Mouse (Mus musculus): ENCODE data around the gene Myh9. TPM values are rescaled to one million over a fixed set of nuclear protein-coding genes. Genes with fewer than 3 reads are reported as not detected.
"Not testable (repeated sequence)": the region's sequence is repeated elsewhere in the genome, so short reads cannot be mapped to it uniquely, and the experiment has no call there.

Gene Myh9
- polyA plus RNA-seq, 1 experiment = 64.1 TPM

DNA sequence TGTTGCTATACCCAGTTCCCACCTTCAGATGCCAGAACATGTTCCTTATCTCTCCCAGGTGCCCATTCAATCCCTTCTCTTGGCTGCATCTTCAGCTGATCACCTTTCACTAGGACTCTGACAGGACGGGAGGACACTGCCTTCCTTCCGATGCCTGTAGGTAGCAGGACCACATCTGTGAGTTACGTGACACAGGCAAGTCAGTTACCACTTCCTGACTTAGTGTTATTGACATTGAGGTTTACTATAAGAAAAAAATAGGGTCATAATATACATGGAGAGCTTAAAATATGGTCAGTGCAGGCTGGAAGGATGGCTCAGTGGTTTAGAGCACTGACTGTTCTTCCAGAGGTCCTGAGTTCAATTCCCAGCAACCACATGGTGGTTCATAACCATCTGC is 120.5 kb downstream of the Myh9 start:
- not testable (repeated sequence) for H3K27ac ChIP-seq (ENCODE audit: insufficient read depth, low read depth, low read length); H3K4me1 ChIP-seq (ENCODE audit: control insufficient read depth, insufficient read depth, low read length); H3K4me3 ChIP-seq (ENCODE audit: insufficient read depth, low read depth, low read length); H3K27me3 ChIP-seq (replicated peaks; ENCODE audit: control insufficient read depth, insufficient read depth, low read length); H3K36me3 ChIP-seq (ENCODE audit: control insufficient read depth, insufficient read depth, low read length); DNase-seq
- no CpG with 5 or more reads among the region's 3 CpGs for WGBS

DNA sequence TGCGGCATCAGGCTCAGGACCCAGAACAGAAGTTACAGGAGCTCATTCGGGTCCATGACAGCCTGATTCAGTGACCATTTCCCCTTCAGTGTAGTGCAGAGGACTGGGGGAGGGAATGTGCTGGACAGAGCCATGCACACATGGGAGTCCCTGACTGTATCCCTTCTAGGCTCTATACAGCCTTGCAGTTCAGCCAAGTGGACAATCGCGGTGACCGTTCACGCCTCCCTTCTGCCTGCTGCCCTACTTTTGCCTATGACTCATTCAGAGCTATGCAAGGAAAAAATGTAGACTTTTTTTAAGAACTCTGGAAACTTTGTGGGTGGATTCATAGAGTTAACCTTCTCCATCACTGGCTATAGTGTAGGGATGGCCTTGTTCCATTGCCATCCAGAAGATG is 123.7 kb downstream of the Myh9 start:
- H3K27me3 ChIP-seq (replicated peaks; ENCODE audit: control insufficient read depth, insufficient read depth, low read length); DNase-seq; H3K4me1 ChIP-seq (ENCODE audit: control insufficient read depth, insufficient read depth, low read length); H3K36me3 ChIP-seq (ENCODE audit: control insufficient read depth, insufficient read depth, low read length); H3K27ac ChIP-seq (ENCODE audit: insufficient read depth, low read depth, low read length); H3K4me3 ChIP-seq (ENCODE audit: insufficient read depth, low read depth, low read length): not testable (repeated sequence)
- 34% methylated on average over 5 of the region's 6 CpGs for WGBS

Other genes with a start within 250 kb of the Myh9 start
- 0.26 and 0.28 TPM in 2 replicates for gene Apol10b, start 246.1 kb downstream of the Myh9 start, polyA plus RNA-seq (2012; rRNA removed)
- gene Gm36245, start 242.9 kb downstream of the Myh9 start, polyA plus RNA-seq (2012; rRNA removed) = not detected in 2 replicates
- 0.08 and 0.16 TPM in 2 replicates for gene Apol11b, start 198.9 kb downstream of the Myh9 start, polyA plus RNA-seq (2012; rRNA removed)
- 0.26 and 2.4 TPM in 2 replicates for gene Apol7e, start 143.3 kb downstream of the Myh9 start, polyA plus RNA-seq (2012; rRNA removed)
- 2.1 and 2.8 TPM in 2 replicates for gene Apol9b, start 113.1 kb downstream of the Myh9 start, polyA plus RNA-seq (2012; rRNA removed)
- 0.03 and 0.06 TPM in 2 replicates for gene Apol8, start 85.2 kb downstream of the Myh9 start, polyA plus RNA-seq (2012; rRNA removed)
- 396 and 408 TPM in 2 replicates for gene Txn2, start 86.8 kb upstream of the Myh9 start, polyA plus RNA-seq (2012; rRNA removed)
- 3.8 and 4.1 TPM in 2 replicates for gene Foxred2, start 114.5 kb upstream of the Myh9 start, polyA plus RNA-seq (2012; rRNA removed)
- gene Eif3d, start 128.6 kb upstream of the Myh9 start, polyA plus RNA-seq (2012; rRNA removed) = 98.8 and 132 TPM in 2 replicates